Mouse (Mus musculus) hindbrain, postnatal 0 days (tissue): ENCODE data around the gene Ogg1. TPM values are rescaled to one million over a fixed set of nuclear protein-coding genes. Genes with fewer than 3 reads are reported as not detected.

ENCODE experiments used
- ATAC-seq: fragments of 200-750 bp; cut with Nextera tagmentation; 2 replicates; pipeline ENCODE4 v1.8.0; 2017; ENCODE audit warnings: mild to moderate bottlenecking, moderate TSS enrichment, moderate library complexity
- DNase-seq: peaks from one replicate; pipeline ENCODE4 v3.0.0-alpha.2; 2015; ENCODE audit warnings: low spot score
- H3K27ac ChIP-seq: fragments of 300-500 bp; sonication (generic); 2 replicates; pipeline ENCODE4 v1.5.1; 2014; ENCODE audit warnings: mild to moderate bottlenecking
- H3K27me3 ChIP-seq: fragments of 300-500 bp; sonication (generic); 2 replicates; pipeline ENCODE4 v1.6.1; 2014; ENCODE audit warnings: low read length, mixed read lengths; ENCODE audit not compliant: insufficient read depth
- H3K36me3 ChIP-seq: fragments of 300-500 bp; sonication (generic); 2 replicates; pipeline ENCODE4 v1.6.1; 2014; ENCODE audit warnings: low read length, mixed read lengths; ENCODE audit not compliant: insufficient read depth
- H3K4me1 ChIP-seq: fragments of 300-500 bp; sonication (generic); 2 replicates; pipeline ENCODE4 v1.6.1; 2014; ENCODE audit warnings: antibody characterized with exemption, low read length, mixed read lengths; ENCODE audit not compliant: insufficient read depth
- H3K4me2 ChIP-seq: fragments of 300-500 bp; sonication (generic); 2 replicates; pipeline ENCODE4 v1.6.1; 2014; ENCODE audit warnings: low read depth, mild to moderate bottlenecking, low read length, moderate library complexity, mixed read lengths
- H3K4me3 ChIP-seq: fragments of 300-500 bp; sonication (generic); 2 replicates; pipeline ENCODE4 v1.5.1; 2014; ENCODE audit warnings: low read length
- H3K9ac ChIP-seq: fragments of 300-500 bp; sonication (generic); replicated peaks from 2 replicates; pipeline ENCODE4 v1.6.1; 2014; ENCODE audit warnings: mild to moderate bottlenecking, low read length, moderate library complexity, mixed read lengths
- H3K9me3 ChIP-seq: fragments of 300-500 bp; sonication (generic); 2 replicates; pipeline ENCODE4 v1.6.1; 2016; ENCODE audit warnings: low read length, mixed read lengths
- CTCF ChIP-seq: IDR thresholded peaks from 2 replicates; pipeline ENCODE4 v1.5.1; 2016; ENCODE audit warnings: antibody characterized with exemption, control low read depth, low read depth
- WGBS: fragments of 180-500 bp; shearing (Covaris S2); extraction: QIAGEN DNeasy Blood & Tissue Kit; methylation state at CpG from one replicate; pipeline ENCODE4 v1.1.7; 2014; 5-methylcytosine and 5-hydroxymethylcytosine counted together
- polyA plus RNA-seq: library from polyadenylated mRNA; unstranded; fragments of >200 nt; fragmentation: Nextera tagmentation; extraction: Ambion mirVana; gene quantifications from 2 replicates; pipeline ENCODE4 v1.2.1, GENCODE M21; 2015
- total RNA-seq: library from RNA; depleted of rRNA; stranded (reverse); fragments of >200 nt; gene quantifications from 2 replicates; pipeline ENCODE4 v1.2.3, GENCODE M21; 2014; rRNA removed

The Ogg1 gene
- total RNA-seq (14.6 and 17.9 TPM in 2 replicates), polyA plus RNA-seq (8.6 and 8.9 TPM in 2 replicates)

DNA sequence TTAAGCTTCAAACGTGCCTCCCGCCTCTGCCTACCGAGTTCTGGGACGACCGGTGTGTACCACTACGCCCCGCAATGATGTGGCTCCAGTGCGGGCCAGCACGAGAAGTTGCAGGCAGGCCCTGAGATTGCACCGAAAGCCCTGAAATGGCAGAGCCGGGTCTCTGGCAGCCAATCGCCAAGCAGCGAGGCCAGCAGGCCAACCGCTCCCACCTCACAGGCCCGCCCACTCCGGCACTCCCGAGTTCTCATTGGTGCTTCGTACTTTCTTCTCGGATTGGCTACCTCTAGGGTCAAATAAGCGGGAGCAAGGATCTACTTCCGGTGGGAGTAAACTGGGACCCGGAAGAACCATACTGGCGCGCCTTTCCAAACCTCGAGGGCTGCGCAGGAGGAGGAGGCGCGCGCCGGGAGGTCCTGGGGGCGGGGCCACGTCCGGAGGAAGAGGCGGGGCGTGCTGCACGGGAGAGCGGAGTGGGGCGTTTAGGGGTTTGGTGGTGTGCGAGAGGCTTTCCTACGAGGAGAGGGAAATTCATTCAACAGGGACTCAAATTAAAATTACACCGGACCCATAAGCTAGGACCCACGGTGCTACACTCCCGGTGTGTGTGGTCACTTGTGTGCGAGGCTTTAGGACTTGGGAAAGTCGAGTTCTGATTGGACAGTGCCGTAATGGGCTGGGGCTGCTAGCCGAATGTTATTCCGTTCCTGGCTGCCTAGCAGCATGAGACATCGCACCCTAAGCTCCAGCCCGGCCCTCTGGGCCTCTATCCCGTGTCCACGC lies at the start of gene Ogg1:
Gene Ogg1 (plus strand): TSS at position 440 of the 783 bp plus-strand sequence.
- H3K27me3 ChIP-seq = no peaks in the 10 kb centered on the region
- ATAC-seq (peak; percentile 99), DNase-seq (peak; percentile 98)
- peaks cover 36% of the 10 kb centered on the region for H3K36me3 ChIP-seq
- H3K4me2 ChIP-seq = peak within 1 kb of the TSS; percentile 87
- peak within 1 kb of the TSS; percentile 90 for H3K27ac ChIP-seq
- under 1% methylated on average over 52 of the region's 52 CpGs for WGBS
- peaks cover 4% of the 10 kb centered on the region; the same call in 1 of the 2 replicates for H3K4me1 ChIP-seq
- TF ChIP-seq CTCF = no peak
- peak within 1 kb of the TSS; percentile 54 for H3K4me3 ChIP-seq
- H3K9me3 ChIP-seq = no peaks in the 10 kb centered on the region
- H3K9ac ChIP-seq = peak within 1 kb of the TSS; percentile 74

DNA sequence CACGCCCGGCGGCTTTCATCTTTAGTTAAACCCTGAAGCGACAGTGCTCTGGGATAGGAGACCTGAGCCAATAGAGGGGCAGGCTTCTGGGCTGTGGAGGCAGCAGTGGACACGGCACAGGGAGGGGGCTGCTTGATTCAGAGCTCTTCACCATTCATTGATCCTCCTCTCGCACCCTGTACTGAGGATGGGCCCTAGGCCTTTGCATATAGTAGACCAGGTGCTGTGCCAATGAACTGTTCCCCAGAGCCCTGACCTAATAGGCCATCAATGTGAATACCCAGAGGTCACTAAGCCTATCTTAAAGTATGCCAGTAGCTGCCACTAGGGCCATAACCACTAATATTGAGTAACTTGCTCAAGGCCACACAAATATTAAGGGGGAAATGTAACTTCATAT lies 45.1 kb upstream of the Ogg1 start:
- Histone ChIP-seq H3K36me3 (peaks cover 21% of the 10 kb centered on the region; the same call in 1 of the 2 replicates), H3K4me2 (peak overlapping the region; percentile 70), H3K9ac (no peak overlapping the region), H3K27ac (no peak overlapping the region), H3K27me3 (no peaks in the 10 kb centered on the region; the same call in 1 of the 2 replicates), H3K4me3 (no peak overlapping the region), H3K9me3 (no peaks in the 10 kb centered on the region), H3K4me1 (peaks cover 8% of the 10 kb centered on the region)
- peak; percentile 14 for ATAC-seq
- TF ChIP-seq CTCF = 0 out of 2 replicates have a peak, but pooled peaks have one; percentile 0
- no peak for DNase-seq
- WGBS = 72% methylated on average over 6 of the region's 6 CpGs

DNA sequence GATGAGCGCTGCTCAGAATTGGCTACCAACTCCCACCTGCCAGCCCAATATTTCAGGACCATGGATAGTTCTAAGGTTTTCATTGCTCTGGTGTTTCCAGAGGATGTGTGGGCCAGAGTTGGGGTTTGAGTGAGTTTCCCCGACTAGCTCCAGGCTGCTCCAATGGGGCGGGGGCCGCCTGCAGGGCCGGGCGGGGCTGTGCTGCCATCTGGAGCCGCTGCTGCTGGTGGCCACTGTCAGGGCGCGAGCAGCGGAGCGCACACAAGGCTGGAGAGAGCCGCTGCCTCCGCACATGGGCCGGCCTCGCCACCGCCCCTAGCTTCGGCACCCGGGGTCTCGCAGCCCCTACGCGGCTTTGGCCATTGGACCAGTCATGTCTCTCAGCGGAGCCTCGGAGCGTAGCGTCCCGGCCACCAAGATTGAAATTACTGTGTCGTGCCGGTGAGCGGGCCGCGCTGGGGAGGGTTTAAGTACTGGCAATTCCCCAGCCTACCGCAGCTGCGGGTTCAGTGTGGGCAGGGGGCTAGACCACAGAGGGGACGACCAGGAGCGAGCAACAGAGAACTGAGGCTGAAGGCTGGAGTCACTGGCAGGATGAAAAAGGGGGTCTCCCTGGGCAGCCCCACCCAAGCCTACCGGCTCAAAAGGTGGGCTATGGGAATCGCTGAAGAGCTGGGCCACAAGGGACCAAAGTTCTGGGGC lies 44.5 kb upstream of the Ogg1 start, which contains the start of gene Cpne9:
Gene Cpne9 (plus strand): TSS at position 207 of the 702 bp plus-strand sequence.
- peak within 1 kb of the TSS; percentile 41 for H3K9ac ChIP-seq
- peak; percentile 63 for DNase-seq
- H3K27me3 ChIP-seq = no peaks in the 10 kb centered on the region; the same call in 1 of the 2 replicates
- 1% methylated on average over 37 of the region's 37 CpGs for WGBS
- H3K4me2 ChIP-seq = peak within 1 kb of the TSS; percentile 70
- H3K36me3 ChIP-seq = peaks cover 21% of the 10 kb centered on the region; the same call in 1 of the 2 replicates
- H3K9me3 ChIP-seq = no peaks in the 10 kb centered on the region
- peak; percentile 46; the same call in 1 of the 2 replicates for TF ChIP-seq CTCF
- no peak within 1 kb of the TSS for H3K27ac ChIP-seq
- ATAC-seq = peak; percentile 82
- peak within 1 kb of the TSS; percentile 38 for H3K4me3 ChIP-seq
- peaks cover 8% of the 10 kb centered on the region for H3K4me1 ChIP-seq

DNA sequence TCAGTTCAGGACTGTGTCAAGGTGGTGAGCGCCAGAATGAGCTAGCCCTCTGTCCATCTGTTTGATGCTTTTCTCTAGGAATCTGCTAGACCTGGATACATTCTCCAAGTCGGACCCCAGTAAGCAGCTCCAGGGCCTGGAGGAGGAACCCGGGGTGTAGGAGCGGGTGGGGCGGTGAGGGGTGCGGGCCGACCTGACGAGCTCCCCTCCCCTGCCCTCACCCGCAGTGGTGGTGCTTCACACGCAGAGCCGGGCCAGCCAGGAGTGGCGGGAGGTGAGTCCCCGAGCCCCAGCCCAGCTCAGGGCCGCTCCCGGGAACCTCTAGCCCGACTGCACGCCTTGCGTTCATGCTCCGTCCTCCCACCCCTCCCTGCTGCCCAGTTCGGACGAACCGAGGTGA lies 43.8 kb upstream of the Ogg1 start:
- peaks cover 8% of the 10 kb centered on the region for H3K4me1 ChIP-seq
- H3K9me3 ChIP-seq = no peaks in the 10 kb centered on the region
- no peak for TF ChIP-seq CTCF
- no peak overlapping the region for H3K9ac ChIP-seq
- H3K27me3 ChIP-seq = no peaks in the 10 kb centered on the region; the same call in 1 of the 2 replicates
- ATAC-seq (peak; percentile 50), DNase-seq (no peak)
- H3K4me3 ChIP-seq = peak overlapping the region; percentile 38
- H3K4me2 ChIP-seq = peak overlapping the region; percentile 70
- 4% methylated on average over 20 of the region's 22 CpGs for WGBS
- no peak overlapping the region for H3K27ac ChIP-seq
- H3K36me3 ChIP-seq = peaks cover 17% of the 10 kb centered on the region; the same call in 1 of the 2 replicates

DNA sequence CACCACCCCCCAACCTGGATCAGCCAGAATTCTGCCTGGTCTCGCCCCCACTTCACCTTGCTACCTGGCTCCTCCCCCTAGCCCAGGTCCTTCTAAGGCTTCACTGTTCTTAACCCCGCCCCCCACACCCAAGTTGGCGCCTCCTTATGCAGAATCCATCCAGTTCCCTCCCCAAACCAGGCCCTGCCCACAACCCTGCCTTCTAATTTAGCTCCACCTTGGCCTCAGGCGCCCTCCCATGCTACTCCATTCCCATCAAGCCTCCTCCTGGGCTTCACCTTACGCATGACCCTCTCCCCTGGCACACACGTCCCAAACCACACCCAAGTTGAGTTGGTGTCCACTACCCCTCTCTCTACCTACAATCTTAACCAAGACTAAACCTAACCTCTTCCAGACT lies 43.3 kb upstream of the Ogg1 start:
- no peaks in the 10 kb centered on the region for H3K9me3 ChIP-seq
- H3K9ac ChIP-seq = no peak overlapping the region
- H3K27me3 ChIP-seq = no peaks in the 10 kb centered on the region; the same call in 1 of the 2 replicates
- no peak overlapping the region for H3K27ac ChIP-seq
- peak overlapping the region; percentile 70 for H3K4me2 ChIP-seq
- H3K4me3 ChIP-seq = no peak overlapping the region
- no peak for TF ChIP-seq CTCF
- no peak for ATAC-seq
- H3K36me3 ChIP-seq = peaks cover 12% of the 10 kb centered on the region; the same call in 1 of the 2 replicates
- DNase-seq = no peak
- peaks cover 8% of the 10 kb centered on the region for H3K4me1 ChIP-seq
- 14% methylated on average over 6 of the region's 6 CpGs for WGBS

DNA sequence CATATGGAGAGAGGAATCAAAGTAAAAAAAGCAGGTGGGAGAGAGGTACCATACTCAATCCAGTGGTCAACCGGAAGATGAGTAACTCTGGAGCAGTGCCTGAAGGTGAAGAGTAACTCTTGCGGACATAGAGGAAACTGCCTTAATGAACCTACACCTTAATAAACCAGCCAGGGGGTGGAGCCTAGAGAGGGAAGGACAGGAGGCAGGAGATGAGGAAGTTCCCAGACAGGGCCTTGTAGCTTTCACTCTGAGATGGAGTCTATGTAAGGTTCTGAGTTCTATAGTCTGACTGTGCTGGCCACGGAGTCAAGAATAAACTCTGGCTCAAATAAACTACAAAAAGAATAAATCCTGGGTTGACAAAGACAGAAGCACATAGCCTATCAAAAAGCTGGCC lies 41.8 kb upstream of the Ogg1 start:
- peaks cover 7% of the 10 kb centered on the region; the same call in 1 of the 2 replicates for H3K36me3 ChIP-seq
- H3K4me2 ChIP-seq = no peak overlapping the region
- no peaks in the 10 kb centered on the region; the same call in 1 of the 2 replicates for H3K27me3 ChIP-seq
- no peak for ATAC-seq
- peaks cover 8% of the 10 kb centered on the region for H3K4me1 ChIP-seq
- WGBS = 82% methylated on average over 3 of the region's 3 CpGs
- no peak overlapping the region for H3K9ac ChIP-seq
- no peaks in the 10 kb centered on the region for H3K9me3 ChIP-seq
- TF ChIP-seq CTCF = no peak
- H3K4me3 ChIP-seq = no peak overlapping the region
- no peak overlapping the region for H3K27ac ChIP-seq
- no peak for DNase-seq
